Mouse (Mus musculus) thymus, postnatal 4 days (tissue): ENCODE measurements at regions not wholly inside any gene's neighbourhood (a gene's known extent, or its start where the extent isn't known, plus 50 kb on each side); places are given as distances from the start of the nearest gene placed in this dataset.

Experiments used
- DNase-seq: peaks from one replicate; pipeline ENCODE4 v3.0.0; 2021

DNA sequence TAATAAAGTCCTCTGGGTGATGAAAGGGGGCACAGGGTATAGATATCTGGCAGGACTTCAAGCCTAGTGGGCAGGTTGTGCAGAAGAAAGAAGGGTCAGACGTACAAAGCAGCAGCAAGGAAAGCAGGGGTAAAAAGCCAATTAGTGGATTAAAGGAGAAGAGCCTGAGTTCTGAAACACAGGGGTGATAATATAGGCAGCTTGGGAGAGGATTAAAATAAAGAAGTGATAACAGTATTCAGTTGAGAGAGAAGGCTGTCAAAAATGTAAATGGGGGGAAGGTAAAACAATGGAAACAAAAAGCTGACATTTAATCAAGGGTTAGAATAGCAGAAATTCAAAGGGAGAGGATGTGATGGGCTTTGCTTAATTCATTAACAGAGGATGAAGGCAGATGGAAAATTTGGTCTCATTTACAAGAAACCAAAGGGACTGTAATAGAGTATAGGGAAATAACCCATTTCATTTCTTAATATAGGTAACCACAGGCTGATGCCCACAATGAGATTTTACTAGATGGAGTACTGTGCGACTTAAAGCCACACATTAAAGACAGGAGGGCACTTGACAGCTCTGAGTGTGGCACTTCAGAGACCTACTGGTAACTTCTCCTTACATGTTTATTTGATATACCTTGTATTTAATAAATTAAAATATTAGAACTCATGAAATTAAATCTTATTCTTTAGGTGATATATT, 489.8 kb upstream of the Mms22l start:
- no peak for DNase-seq

DNA sequence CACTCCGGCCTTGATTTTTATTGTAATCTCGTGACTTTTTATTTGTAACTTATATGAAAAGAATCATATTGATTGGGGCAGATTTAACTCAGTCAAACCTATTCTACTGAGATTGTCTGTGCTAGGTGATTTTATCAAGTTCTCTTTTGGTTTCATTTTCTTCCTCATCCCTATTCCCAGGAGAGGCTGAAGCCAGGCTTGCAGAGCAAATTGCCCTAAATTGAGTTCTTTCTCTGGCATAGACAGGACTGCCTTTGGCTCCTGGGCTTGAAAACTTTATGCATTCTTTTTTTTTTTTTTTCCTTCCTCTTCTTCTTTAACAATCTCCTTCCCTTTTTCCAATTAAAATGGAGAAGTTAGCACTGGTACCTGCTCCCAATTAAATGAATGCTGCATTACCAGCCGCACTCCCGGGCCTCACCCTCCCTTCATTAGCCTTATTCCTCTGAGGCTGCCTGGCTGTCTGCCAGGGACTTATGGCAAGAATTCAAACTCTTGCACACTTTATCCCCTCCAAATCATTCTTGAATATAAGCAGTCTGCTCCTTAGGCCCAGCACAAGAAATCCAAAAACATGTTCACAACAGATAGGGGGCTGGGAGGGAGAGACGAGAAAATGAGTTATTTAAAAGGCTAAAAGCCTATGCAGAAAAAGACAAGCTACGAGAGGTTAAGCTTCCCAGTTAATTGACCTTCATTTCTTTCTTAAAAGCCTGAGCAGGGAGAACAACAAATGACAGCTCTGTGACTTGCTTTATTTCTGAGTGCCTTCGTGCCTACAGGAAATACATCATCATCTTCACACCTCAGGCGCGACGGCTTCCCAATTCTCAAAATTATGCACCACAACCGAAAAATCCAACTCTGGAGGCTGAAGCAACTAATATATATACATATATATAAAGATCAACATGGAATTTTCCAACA, 476.8 kb upstream of the Mms22l start:
- peak; percentile 4 for DNase-seq
